Mouse (Mus musculus) left cerebral cortex, postnatal 25 days (tissue): ENCODE results near the gene Myo19. TPM values are rescaled to one million over a fixed set of nuclear protein-coding genes. Genes with fewer than 3 reads are reported as not detected.

ENCODE experiments used
- microRNA-seq, 2 experiments: library from miRNA; unstranded; fragments of <30 nt; microRNA quantifications; one replicate each; pipeline ENCODE4 v1.2.0; 2022
- total RNA-seq, 2 experiments: library from RNA; stranded (reverse); gene quantifications; 2 replicates each; pipeline ENCODE4 v1.2.3; 2021

Gene Myo19
- total RNA-seq, 2 experiments from 2014 or later = 11.8 to 13.8 TPM

Small RNAs within 50 kb of the gene (microRNA-seq; reads per million reads assigned to microRNA genes)
- gene Gm23564 = 0 reads per million in 2 experiments

Other genes with a start within 250 kb of the Myo19 start
- gene Mrm1, start 60.6 kb upstream of the Myo19 start, total RNA-seq = 10 to 100 TPM; 11.9 to 22.5 TPM
- 1 to 10 TPM; 8.8 to 10.0 TPM for gene Dhrs11, start 51.2 kb upstream of the Myo19 start, total RNA-seq
- 10 to 100 TPM; 84.8 to 87.4 TPM for gene Ggnbp2, start 9.3 kb upstream of the Myo19 start, total RNA-seq
- 1 to 10 TPM; 7.7 to 8.3 TPM for gene Pigw, start 137 bp downstream of the Myo19 start, total RNA-seq
- gene Znhit3, start 36.2 kb downstream of the Myo19 start, total RNA-seq = 10 to 100 TPM; 29.3 to 35.4 TPM
- 10 to 100 TPM; 83.2 to 87.7 TPM for gene Car4, start 77.6 kb downstream of the Myo19 start, total RNA-seq